Mouse (Mus musculus) small intestine, adult 2 months (tissue): ENCODE results near the gene Atp6v1f. TPM values are rescaled to one million over a fixed set of nuclear protein-coding genes. Genes with fewer than 3 reads are reported as not detected.

ENCODE experiments used
- H3K27ac ChIP-seq: fragments of 200-500 bp; 2 replicates; pipeline ENCODE4 v1.5.1; 2012; ENCODE audit warnings: low read depth, low read length, control low read depth, inconsistent platforms; ENCODE audit not compliant: insufficient read depth
- H3K27me3 ChIP-seq: fragments of 200-500 bp; 2 replicates; pipeline ENCODE4 v1.6.1; 2012; ENCODE audit warnings: mild to moderate bottlenecking, moderate library complexity, low read length, inconsistent platforms; ENCODE audit not compliant: control insufficient read depth, insufficient read depth
- H3K36me3 ChIP-seq: fragments of 200-500 bp; 2 replicates; pipeline ENCODE4 v1.6.1; 2012; ENCODE audit warnings: mild to moderate bottlenecking, low read length, control low read depth, inconsistent platforms; ENCODE audit not compliant: control insufficient read depth, insufficient read depth
- H3K4me1 ChIP-seq: fragments of 200-500 bp; 2 replicates; pipeline ENCODE4 v1.6.1; 2012; ENCODE audit warnings: low read length, inconsistent platforms, mixed read lengths; ENCODE audit not compliant: control insufficient read depth, insufficient read depth, insufficient read length
- H3K4me3 ChIP-seq: fragments of 200-500 bp; 2 replicates; pipeline ENCODE4 v1.5.1; 2012; ENCODE audit warnings: low read depth, mild to moderate bottlenecking, control low read depth, inconsistent platforms, low read length, moderate library complexity
- CTCF ChIP-seq: fragments of 200-500 bp; IDR thresholded peaks from 2 replicates; pipeline ENCODE4 v1.5.1; 2012; ENCODE audit warnings: low read depth, mild to moderate bottlenecking, control low read depth, inconsistent platforms, low read length, moderate library complexity, mixed read lengths; ENCODE audit not compliant: insufficient replicate concordance, insufficient read length; ENCODE audit errors: extremely low read depth
- POLR2A ChIP-seq: fragments of 200-500 bp; IDR thresholded peaks from 2 replicates; pipeline ENCODE4 v1.6.1; 2012; ENCODE audit warnings: low read depth, mild to moderate bottlenecking, control low read depth, inconsistent platforms, low read length, moderate library complexity
- WGBS: fragments of 180-500 bp; shearing (Covaris S2); methylation state at CpG from one replicate; pipeline ENCODE4 v1.1.7; 2018; 5-methylcytosine and 5-hydroxymethylcytosine counted together
- polyA plus RNA-seq: library from polyadenylated mRNA; depleted of rRNA; stranded (reverse); fragments of >200 nt; gene quantifications from 2 replicates; pipeline ENCODE4 v1.2.3, GENCODE M21; 2012

Atp6v1f gene
- polyA plus RNA-seq, 1 experiment, result 205 TPM

- no peak overlapping the region for H3K27ac ChIP-seq
- H3K4me1 ChIP-seq, result no peaks in the 10 kb centered on the region
- H3K36me3 ChIP-seq, result no peaks in the 10 kb centered on the region
- TF ChIP-seq CTCF (no peak), POLR2A (no peak)
- H3K4me3 ChIP-seq, result no peak overlapping the region
- WGBS, result 72% methylated on average over 4 of the region's 4 CpGs
- H3K27me3 ChIP-seq, result no peaks in the 10 kb centered on the region; the same call in 1 of the 2 replicates
Measured at GRCm38 (mm10) chr6:29494101-29494500, 26.6 kb downstream of the Atp6v1f start.

GRCm38 (mm10) chr6:29496270-29496669, 28.8 kb downstream of the Atp6v1f start:
- H3K4me3 ChIP-seq, result no peak overlapping the region
- 20% methylated on average over 25 of the region's 25 CpGs for WGBS
- no peaks in the 10 kb centered on the region; the same call in 1 of the 2 replicates for H3K27me3 ChIP-seq

GRCm38 (mm10) chr6:29497791-29498190, 30.3 kb downstream of the Atp6v1f start:
- no peak overlapping the region for H3K4me3 ChIP-seq
- H3K27ac ChIP-seq, result no peak overlapping the region
- no peaks in the 10 kb centered on the region; the same call in 1 of the 2 replicates for H3K27me3 ChIP-seq
- H3K36me3 ChIP-seq, result no peaks in the 10 kb centered on the region
- TF ChIP-seq POLR2A (no peak), CTCF (no peak)
- whole genome bisulfite sequencing, result 35% methylated on average over 2 of the region's 2 CpGs
- no peaks in the 10 kb centered on the region for H3K4me1 ChIP-seq

More at GRCm38 (mm10) chr6:29496270-29496669, 28.8 kb downstream of the Atp6v1f start:
- H3K4me1 ChIP-seq, result no peaks in the 10 kb centered on the region
- H3K36me3 ChIP-seq, result no peaks in the 10 kb centered on the region
- TF ChIP-seq CTCF, result no peak
- no peak for TF ChIP-seq POLR2A
- H3K27ac ChIP-seq, result no peak overlapping the region

- Histone ChIP-seq H3K4me1 (no peaks in the 10 kb centered on the region), H3K4me3 (no peak overlapping the region), H3K27ac (no peak overlapping the region), H3K36me3 (no peaks in the 10 kb centered on the region), H3K27me3 (no peaks in the 10 kb centered on the region; the same call in 1 of the 2 replicates)
- 57% methylated on average over 7 of the region's 7 CpGs for WGBS
- no peak for TF ChIP-seq POLR2A
Measured at GRCm38 (mm10) chr6:29500177-29500576, 32.7 kb downstream of the Atp6v1f start.

GRCm38 (mm10) chr6:29500810-29501209, 33.3 kb downstream of the Atp6v1f start:
- Histone ChIP-seq H3K27ac (no peak overlapping the region), H3K4me1 (no peaks in the 10 kb centered on the region), H3K4me3 (no peak overlapping the region), H3K27me3 (no peaks in the 10 kb centered on the region; the same call in 1 of the 2 replicates), H3K36me3 (no peaks in the 10 kb centered on the region)
- TF ChIP-seq CTCF, result no peak
- no peak for TF ChIP-seq POLR2A
- WGBS, result 89% methylated on average over 6 of the region's 6 CpGs

- 93% methylated on average over 1 of the region's 1 CpGs for WGBS
- Histone ChIP-seq H3K27me3 (no peaks in the 10 kb centered on the region; the same call in 1 of the 2 replicates), H3K27ac (no peak overlapping the region), H3K36me3 (no peaks in the 10 kb centered on the region), H3K4me3 (no peak overlapping the region), H3K4me1 (no peaks in the 10 kb centered on the region)
- no peak for TF ChIP-seq POLR2A
- TF ChIP-seq CTCF, result no peak
Measured at GRCm38 (mm10) chr6:29501599-29501998, 34.1 kb downstream of the Atp6v1f start.

- H3K36me3 ChIP-seq, result no peaks in the 10 kb centered on the region
- H3K4me3 ChIP-seq, result no peak overlapping the region
- H3K27ac ChIP-seq, result no peak overlapping the region
- TF ChIP-seq CTCF, result no peak
- TF ChIP-seq POLR2A, result no peak
- peaks cover 6% of the 10 kb centered on the region for H3K4me1 ChIP-seq
- H3K27me3 ChIP-seq, result peaks cover 15% of the 10 kb centered on the region
- WGBS, result 83% methylated on average over 5 of the region's 5 CpGs
Measured at GRCm38 (mm10) chr6:29505493-29505892, 38.0 kb downstream of the Atp6v1f start.

GRCm38 (mm10) chr6:29506834-29507233, 39.3 kb downstream of the Atp6v1f start:
- WGBS, result 45% methylated on average over 8 of the region's 8 CpGs
- Histone ChIP-seq H3K27ac (no peak overlapping the region), H3K4me3 (no peak overlapping the region), H3K27me3 (peaks cover 15% of the 10 kb centered on the region), H3K4me1 (peaks cover 6% of the 10 kb centered on the region), H3K36me3 (no peaks in the 10 kb centered on the region)
- TF ChIP-seq POLR2A (no peak), CTCF (no peak)
